Mouse (Mus musculus): Measurements from ENCODE around the gene Irgm2. TPM values are rescaled to one million over a fixed set of nuclear protein-coding genes. Genes with fewer than 3 reads are reported as not detected.

Gene Irgm2
- polyA plus RNA-seq, 1 experiment from 2014 or later = 4.2 TPM

DNA sequence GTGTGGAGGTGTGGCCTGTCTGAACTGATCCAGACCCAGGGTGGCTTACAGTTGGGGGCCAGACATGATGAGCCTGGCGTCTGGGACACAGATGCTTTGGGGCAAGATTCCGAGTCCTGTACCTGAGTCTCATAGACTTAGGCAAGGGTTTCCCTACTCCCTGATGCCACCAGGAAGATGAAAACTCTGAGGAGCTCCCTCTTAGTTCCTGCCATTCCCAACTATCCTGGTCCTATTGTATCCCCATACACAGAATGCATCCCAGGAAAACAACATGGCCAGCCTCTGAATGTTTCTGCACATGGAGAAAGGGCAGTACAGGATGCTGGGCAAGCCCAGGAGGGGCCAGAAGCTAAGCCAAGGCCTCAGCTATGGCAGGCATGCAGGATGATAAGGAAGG lies 64.1 kb downstream of the Irgm2 start:
- Histone ChIP-seq H3K4me3 (no peak overlapping the region), H3K9ac (no peak overlapping the region), H3K27ac (no peak overlapping the region), H3K36me3 (no peaks in the 10 kb centered on the region), H3K4me1 (replicated peaks) (no peaks in the 10 kb centered on the region), H3K4me2 (no peak overlapping the region), H3K9me3 (replicated peaks) (no peaks in the 10 kb centered on the region), H3K27me3 (no peaks in the 10 kb centered on the region)
- 65% methylated on average over 2 of the region's 2 CpGs for WGBS
- ATAC-seq (replicated peaks; ENCODE audit: insufficient number of reproducible peaks, insufficient read depth, low FRiP score, low read depth) = no peak

DNA sequence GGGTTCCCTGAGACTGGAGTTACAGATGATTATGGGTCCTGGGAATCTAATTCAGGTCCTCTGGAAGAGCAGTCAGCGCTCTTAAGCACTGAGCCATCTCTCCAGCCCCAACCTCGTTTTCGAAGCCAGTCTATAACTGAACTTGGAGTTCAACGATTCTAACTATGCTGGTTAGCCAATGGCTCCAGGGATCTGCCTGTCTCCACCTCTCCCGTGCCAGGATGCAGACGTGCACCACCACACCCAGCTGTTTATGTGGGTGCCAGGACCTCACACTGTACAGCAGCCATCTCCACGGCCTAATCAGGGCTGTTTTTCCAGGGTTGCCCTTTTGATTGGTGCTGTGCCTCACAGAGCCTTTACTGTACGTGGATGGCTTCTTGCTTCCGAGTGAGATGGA lies 65.1 kb downstream of the Irgm2 start:
- WGBS = 75% methylated on average over 9 of the region's 9 CpGs
- no peak for ATAC-seq (replicated peaks; ENCODE audit: insufficient number of reproducible peaks, insufficient read depth, low FRiP score, low read depth)
- H3K4me1 ChIP-seq (replicated peaks) = no peaks in the 10 kb centered on the region

DNA sequence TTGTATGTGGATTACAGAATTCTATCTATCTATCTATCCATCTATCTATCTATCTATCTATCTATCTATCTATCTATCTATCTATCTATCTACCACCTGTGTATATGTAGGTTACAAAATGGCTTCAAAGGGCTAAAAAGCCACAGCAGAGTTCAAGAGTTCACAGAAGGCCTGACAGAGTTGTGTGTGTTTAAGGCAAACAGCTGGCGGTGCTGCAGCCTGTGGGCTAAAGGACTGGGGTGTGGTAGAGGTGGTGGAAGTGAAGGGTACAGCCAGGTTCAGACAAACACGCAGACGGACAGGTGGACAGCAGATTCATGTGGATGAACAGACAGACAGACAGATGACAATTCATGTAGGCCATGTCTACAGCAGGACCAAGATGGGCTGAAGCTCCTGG lies 68.9 kb downstream of the Irgm2 start:
- no peak overlapping the region for H3K9ac ChIP-seq
- H3K27ac ChIP-seq = no peak overlapping the region
- no peak for ATAC-seq (replicated peaks; ENCODE audit: insufficient number of reproducible peaks, insufficient read depth, low FRiP score, low read depth)
- no peaks in the 10 kb centered on the region for H3K4me1 ChIP-seq (replicated peaks)
- peaks cover 3% of the 10 kb centered on the region; the same call in 1 of the 2 replicates for H3K27me3 ChIP-seq
- 79% methylated on average over 3 of the region's 3 CpGs for WGBS
- no peaks in the 10 kb centered on the region for H3K36me3 ChIP-seq
- no peaks in the 10 kb centered on the region for H3K9me3 ChIP-seq (replicated peaks)
- no peak overlapping the region for H3K4me3 ChIP-seq
- no peak overlapping the region for H3K4me2 ChIP-seq

More for the DNA sequence above, 65.1 kb downstream of the Irgm2 start:
- Histone ChIP-seq H3K4me2 (no peak overlapping the region), H3K9me3 (replicated peaks) (no peaks in the 10 kb centered on the region), H3K27me3 (no peaks in the 10 kb centered on the region), H3K4me3 (no peak overlapping the region), H3K9ac (no peak overlapping the region), H3K27ac (no peak overlapping the region), H3K36me3 (no peaks in the 10 kb centered on the region)

Other genes starting within 250 kb of the Irgm2 start
- gene Larp1, start 190.6 kb upstream of the Irgm2 start, polyA plus RNA-seq (2015; fragmentation: Nextera tagmentation; extraction: Ambion mirVana) = 11.3 and 15.7 TPM in 2 replicates
- gene Gm12248, start 106.5 kb upstream of the Irgm2 start, polyA plus RNA-seq (2015; fragmentation: Nextera tagmentation; extraction: Ambion mirVana) = not detected in 2 replicates
- gene Cnot8, start 95.5 kb upstream of the Irgm2 start, polyA plus RNA-seq (2015; fragmentation: Nextera tagmentation; extraction: Ambion mirVana) = 67.6 and 81.1 TPM in 2 replicates
- 9.6 and 13.3 TPM in 2 replicates for gene Gemin5, start 31.1 kb upstream of the Irgm2 start, polyA plus RNA-seq (2015; fragmentation: Nextera tagmentation; extraction: Ambion mirVana)
- 99.6 and 102 TPM in 2 replicates for gene Mrpl22, start 28.0 kb upstream of the Irgm2 start, polyA plus RNA-seq (2015; fragmentation: Nextera tagmentation; extraction: Ambion mirVana)
- gene Igtp, start 62 bp upstream of the Irgm2 start, polyA plus RNA-seq (2015; fragmentation: Nextera tagmentation; extraction: Ambion mirVana) = 6.4 and 10.1 TPM in 2 replicates
- not detected in 2 replicates for gene 4930438A08Rik, start 75.2 kb downstream of the Irgm2 start, polyA plus RNA-seq (2015; fragmentation: Nextera tagmentation; extraction: Ambion mirVana)
- gene Zfp692, start 107.5 kb downstream of the Irgm2 start, polyA plus RNA-seq (2015; fragmentation: Nextera tagmentation; extraction: Ambion mirVana) = 12.1 and 15.9 TPM in 2 replicates
- 31.6 and 33.1 TPM in 2 replicates for gene Zfp672, start 130.7 kb downstream of the Irgm2 start, polyA plus RNA-seq (2015; fragmentation: Nextera tagmentation; extraction: Ambion mirVana)
- gene Sh3bp5l, start 131.1 kb downstream of the Irgm2 start, polyA plus RNA-seq (2015; fragmentation: Nextera tagmentation; extraction: Ambion mirVana) = 27.6 and 29.9 TPM in 2 replicates
- gene Lypd8, start 179.4 kb downstream of the Irgm2 start, polyA plus RNA-seq (2015; fragmentation: Nextera tagmentation; extraction: Ambion mirVana) = not detected in 2 replicates
- gene 1810065E05Rik, start 221.5 kb downstream of the Irgm2 start, polyA plus RNA-seq (2015; fragmentation: Nextera tagmentation; extraction: Ambion mirVana) = not detected in 2 replicates
- gene Gm12253, start 232.9 kb downstream of the Irgm2 start, polyA plus RNA-seq (2015; fragmentation: Nextera tagmentation; extraction: Ambion mirVana) = not detected in 2 replicates

All from heart, embryonic 15.5 days (tissue).